Mouse (Mus musculus) ES-E14 (cell line): ENCODE measurements at regions not wholly inside any gene's neighbourhood (a gene's known extent, or its start where the extent isn't known, plus 50 kb on each side); places are given as distances from the start of the nearest gene placed in this dataset.

Source experiments
- ZC3H11A ChIP-seq: IDR thresholded peaks from 2 replicates; pipeline ENCODE4 v1.6.1; 2012; ENCODE audit warnings: low read depth, mild to moderate bottlenecking, inconsistent platforms, low read length, borderline replicate concordance
- ZNF384 ChIP-seq: IDR thresholded peaks from 2 replicates; pipeline ENCODE4 v1.6.1; 2012; ENCODE audit warnings: low read depth, low read length, inconsistent platforms

GRCm38 (mm10) chr9:43658186-43658585, 85.6 kb upstream of the Nectin1 start:
- TF ChIP-seq ZNF384: no peak
- TF ChIP-seq ZC3H11A: no peak
